Mouse (Mus musculus): ENCODE data around the gene Fyb2.

Gene Fyb2

DNA sequence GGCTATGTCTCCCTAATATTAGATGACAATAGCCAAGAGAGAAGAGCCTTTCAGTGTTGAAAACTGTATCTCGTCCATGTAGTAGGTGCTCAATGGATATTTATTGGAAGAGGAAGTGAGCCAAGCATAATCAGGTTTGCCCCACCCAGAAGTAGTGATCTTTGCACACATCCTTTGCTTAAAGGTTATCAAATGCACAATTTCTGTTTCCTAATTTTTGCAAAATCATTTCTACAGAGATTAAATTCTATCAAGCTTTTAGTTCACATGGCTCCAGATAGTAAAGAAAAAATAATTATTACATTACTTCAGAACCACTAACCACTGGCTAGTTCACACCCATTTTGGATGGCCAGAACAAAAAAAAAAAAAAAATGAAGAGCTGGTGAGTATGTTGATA is 28.6 kb downstream of the Fyb2 start:
- no peak for DNase-seq

DNA sequence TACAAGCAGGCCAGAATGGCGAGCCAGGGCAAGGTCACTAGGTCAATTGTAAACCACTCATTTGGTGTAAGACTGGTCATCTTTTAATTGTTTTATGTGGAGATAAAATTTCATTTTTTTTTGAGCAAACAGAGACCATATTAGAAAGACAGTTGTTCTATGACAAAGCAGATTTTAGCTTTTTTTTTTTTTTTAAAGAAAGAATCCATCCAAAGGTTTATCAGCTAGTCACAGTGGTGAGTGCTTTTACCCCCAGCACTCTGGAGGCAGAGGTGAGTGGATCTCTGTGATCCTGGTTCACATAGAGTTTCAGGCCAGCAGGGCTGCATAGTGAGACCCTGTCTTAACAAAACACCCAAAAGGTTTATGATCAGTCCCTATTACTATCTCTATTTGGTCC is 31.2 kb downstream of the Fyb2 start:
- no peak for DNase-seq

DNA sequence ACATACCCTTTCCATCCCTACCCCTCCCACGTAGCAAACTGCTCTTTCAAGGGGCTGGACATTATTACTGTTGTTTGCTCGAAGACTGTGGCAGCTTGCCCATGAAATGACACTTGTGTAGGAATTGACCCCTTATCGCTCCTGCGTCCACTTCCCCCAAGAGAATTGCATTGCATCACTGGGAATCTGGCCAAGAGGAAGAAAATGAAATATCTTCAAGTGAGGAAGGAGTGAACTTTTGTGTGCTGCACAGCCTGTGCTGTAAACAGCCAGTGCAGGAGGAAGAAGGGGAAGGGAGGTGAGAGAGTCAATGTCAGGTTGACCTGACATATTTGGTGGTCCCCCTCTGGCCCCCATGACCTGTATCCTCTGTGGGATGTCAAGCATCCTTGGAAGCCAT is 35.6 kb downstream of the Fyb2 start:
- DNase-seq: no peak

DNA sequence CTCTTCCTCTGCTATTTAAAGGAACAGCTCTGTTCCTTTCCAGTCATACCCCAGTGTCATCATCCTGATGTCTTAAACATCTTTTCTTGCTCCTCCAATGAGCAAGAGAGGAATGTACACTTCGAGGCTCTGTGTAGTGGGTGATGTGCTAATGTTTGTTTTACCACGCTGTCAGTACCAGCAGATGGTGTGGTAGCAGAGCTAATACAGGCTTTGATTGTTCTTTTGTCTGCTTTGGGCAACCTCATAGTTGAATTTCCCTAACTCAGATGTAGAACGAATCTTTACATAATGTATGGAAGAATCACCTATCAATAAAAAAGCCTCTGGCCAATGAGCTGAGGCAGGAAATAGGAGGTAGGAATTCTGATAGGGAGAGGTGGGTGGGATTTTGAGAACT is 36.0 kb downstream of the Fyb2 start:
- no peak for DNase-seq

DNA sequence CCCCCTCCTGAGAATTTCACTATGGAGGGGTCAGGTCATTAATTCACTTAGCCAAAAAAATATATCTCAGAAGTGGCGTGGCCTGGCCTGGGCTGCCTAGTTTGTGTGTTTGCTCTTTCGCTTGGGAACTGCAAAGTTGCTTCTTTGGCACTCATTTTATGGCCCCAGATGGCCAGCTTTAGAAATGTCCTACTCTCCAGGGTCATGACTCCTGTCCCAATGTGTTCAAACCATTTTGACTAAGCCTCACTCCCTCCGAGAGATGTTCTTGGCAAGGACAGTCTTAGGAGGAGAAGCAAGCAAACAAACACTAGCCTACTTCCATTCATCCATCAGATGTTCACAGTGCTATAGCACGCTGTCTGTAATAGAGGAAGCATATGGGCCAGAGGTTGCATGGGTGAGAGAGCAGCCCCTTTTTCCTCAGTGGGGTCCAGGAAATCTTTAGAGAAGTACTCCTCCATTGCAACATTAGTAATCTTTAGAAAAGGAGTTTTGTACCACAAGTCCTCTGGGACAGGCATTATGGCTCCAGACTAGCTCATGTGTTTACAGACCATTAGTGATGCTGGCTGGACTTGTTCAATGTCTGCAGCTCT is 38.1 kb downstream of the Fyb2 start:
- no peak for DNase-seq

DNA sequence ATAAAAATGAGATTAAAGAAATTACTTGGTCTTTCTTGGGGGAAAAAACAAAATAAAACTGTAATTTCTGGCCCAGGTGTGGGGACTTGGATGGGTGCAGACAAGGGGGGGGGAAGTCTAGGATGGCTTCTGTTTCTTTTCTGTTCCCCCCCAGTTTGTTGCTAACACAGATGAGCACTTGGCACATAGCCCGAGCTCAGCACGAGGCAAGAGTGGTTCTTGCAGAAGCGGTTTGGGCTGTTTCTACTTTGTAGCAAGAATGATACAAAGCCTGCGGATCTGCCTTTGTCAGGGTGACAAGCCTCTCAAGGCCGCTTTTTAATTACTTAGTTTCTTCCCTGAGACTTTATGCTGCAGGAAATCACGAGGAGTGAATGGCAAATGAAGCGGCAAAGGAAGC is 43.4 kb downstream of the Fyb2 start:
- peak; percentile 30 to 41 for DNase-seq

DNA sequence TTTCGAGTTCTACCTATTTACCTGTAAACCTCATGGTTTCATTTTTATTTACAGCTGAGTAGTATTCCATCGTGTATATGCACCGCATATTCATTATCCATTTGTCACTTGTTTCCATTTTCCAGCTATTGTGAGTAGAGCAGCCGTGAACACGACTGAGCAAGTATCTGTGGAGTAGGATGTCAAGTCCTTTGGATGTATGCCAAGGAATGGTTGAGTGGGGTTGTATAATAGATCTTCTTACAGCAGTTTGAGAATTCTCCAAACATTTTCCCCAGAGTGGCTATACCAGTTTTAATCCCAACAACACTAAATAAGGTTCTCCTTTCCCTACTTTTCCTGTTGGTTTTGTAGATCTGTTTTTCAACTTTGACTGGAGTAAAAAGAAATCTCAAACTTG is 48.2 kb downstream of the Fyb2 start:
- DNase-seq: no peak

DNA sequence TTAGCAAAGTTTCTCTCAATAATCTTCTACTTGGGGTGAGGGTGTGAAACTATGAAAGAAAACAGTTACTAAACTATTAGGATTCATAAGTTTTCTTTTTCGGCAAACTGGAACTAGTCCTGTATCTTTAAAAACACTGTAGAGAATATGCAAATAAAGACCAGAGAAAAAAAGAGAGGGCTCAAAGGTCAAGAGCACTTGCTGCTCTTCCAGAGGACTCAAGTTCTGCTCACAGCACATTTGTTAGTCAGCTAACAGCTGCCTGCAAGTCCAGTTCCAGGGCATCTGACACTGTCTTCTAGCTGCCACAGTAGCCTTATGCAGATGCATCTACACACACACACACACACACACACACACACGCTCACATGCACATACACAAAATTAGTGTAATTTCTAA is 59.4 kb downstream of the Fyb2 start:
- DNase-seq: no peak

DNA sequence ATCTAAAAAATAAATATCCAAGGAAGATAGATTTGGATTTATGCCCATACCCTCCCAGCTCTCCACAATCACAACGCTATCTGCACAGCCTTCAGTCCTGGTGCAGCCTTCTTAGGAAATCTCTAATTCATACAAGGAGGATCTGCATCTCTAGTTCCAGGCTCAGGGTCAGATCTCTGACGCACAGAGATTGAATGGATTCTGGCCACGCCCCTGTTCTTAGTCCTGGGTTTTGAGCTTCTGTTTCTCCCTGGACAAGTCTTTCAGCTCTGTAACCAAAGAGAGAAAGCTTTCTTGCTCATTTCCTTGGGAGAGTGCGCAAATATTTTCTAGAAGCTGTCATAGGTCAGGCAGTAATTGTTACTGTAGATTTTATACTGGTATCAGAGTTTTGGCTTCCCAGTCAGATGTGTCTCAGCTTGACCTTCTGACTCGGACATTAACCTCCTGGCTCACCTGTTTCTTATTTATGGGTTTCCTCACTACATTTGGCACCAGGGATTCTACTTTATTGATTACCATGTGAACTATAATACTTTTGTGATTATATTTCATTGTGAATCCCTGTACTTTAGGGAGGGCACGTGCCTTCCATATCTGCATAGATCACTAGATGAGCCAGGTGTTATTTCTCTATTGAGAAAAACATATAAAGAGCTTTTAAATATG is 62.0 kb downstream of the Fyb2 start:
- DNase-seq: no peak

DNA sequence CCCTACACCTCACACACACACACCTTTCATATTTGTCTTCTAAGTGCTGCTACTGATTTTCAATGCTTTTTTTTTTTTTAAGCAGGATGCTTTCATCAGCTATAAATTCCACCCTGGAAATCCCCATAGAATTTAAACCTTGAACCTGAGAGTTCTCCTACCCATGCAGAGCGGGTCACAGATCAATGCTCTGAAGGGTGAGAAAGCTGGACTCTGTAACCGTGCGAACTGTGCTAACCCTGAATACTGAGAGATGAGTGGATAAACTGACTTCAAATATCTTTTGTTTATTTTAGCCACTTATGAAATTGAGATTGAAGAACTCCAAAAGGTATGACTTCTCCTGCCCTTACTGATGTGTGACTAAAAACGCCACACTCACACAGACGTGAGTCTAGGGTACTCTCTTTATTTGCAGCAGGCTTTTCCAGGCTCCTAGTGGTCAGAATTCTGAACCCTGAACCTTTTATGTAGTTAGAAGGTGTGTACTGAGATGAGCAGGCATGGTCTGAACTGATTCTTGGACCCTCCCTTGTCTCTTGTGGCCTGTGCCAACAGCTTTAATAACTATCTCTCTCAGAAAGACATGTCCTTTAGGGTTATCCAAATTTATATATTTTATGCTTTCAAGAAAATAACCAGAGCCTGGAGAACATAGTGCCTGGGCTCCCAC is 72.8 kb downstream of the Fyb2 start:
- DNase-seq: no peak

DNA sequence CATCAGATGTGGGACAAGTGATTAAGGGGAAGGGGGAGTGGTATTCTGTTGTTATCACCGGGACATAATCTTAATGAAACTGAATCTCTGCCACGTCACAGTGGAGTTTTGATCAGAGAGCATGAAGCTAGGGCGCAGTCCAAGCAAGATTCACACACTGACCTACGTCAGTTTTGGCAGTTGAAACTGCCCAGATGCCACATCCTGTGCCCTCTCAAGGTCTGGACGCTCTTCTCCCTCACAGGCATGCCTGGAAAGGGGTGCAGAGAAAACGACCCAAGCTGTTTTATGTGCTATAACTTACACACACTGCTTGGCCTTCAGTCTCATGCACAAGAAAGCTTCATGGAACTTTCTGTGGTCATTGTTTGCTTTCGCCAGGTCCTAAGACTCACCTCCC is 74.4 kb downstream of the Fyb2 start:
- DNase-seq: no peak

DNA sequence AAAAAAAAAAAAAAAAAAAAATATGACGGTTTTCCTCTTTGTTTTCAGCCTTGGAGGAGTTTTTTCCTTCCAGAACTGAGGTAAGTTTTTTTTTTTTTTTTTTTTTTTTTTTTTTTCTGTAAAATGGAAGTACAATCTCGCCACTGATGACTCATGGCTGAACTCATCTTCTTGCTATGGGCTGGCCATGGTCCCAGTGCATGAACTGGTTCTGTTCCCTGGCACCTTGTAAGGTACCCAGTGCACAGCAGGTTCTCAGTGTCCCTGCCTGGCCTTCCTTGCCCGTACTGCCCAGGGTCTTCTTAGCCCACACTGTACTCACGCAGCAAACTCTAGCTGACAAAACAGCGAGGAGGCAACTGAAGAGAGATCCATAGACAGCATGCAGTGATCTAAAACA is 74.8 kb downstream of the Fyb2 start:
- DNase-seq: peak; percentile 42 to 51

DNA sequence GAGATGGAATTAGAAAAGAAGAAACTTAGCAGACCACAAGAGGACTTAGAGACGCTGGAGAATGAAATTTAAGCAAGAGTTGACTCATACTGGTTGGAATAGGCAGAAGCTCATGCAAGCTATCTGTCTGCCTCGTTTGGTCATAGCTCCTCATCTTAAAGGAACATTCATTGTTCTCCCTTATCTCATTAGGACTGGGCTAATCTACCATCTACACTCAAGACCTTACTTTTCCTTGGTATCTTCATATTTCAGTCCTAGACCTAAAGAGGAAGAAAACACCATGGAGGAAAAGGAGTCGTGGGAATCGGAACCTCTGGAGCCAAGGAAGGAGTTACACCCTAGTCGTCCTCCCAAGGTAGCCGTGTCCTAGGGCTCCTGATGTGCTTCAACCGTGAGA is 75.5 kb downstream of the Fyb2 start:
- no peak for DNase-seq

DNA sequence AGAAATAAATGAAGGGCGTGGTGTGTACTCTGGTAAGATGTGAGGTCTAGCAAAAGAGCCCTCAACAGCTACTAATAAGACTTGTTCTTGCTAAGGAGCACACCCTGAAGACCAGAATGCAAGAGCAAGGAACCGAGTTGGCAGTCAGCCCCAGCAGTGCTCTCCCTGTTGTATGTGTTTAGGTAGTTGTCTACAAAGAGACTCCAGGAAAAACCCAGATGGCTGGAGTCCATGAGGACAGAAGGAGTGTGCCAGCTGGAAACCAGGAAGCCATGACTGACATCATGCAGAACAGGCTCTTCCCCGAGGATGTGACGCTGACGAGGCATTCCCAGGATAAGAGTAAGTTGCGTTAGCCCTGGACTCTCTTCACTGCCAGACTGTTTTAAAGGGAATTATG is 76.8 kb downstream of the Fyb2 start:
- peak; percentile 80 for DNase-seq

DNA sequence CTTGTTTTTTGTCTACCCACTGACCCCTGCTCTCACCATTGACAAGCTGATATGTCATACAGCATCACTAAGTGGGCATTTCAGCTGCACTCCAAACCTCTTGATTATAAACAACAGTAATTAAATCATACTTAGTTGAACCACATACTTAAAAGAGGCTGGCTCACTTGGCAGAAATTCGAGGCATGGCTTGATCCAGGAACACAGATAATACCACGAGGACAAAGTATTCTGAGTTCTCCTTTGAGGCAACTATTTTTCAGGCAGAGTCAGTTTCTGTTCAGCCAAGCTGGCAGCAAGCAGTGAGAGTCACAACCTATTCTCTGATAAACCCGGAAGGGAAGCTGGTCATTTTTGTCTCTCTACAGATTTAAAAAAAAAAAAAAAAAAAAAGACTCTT is 77.4 kb downstream of the Fyb2 start:
- DNase-seq: no peak

DNA sequence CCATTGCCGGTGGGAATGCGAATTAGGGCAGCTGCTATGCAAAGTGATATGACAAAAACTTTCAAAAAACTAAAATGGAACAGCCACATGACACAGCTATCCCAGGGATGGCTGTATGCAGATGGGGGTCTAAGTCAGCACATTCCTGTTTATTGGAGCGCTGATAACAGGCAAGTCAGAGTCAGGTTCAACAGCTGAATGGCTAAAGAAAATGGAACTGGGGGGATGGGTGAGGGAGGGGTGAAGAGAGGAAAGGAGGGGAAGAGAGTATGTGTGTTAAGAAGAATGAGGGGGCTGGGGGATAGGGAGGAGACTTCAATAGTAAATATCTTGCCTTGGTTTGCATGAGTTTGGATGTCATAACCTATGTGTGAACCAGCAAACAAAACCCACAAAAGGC is 79.0 kb downstream of the Fyb2 start:
- DNase-seq: no peak

DNA sequence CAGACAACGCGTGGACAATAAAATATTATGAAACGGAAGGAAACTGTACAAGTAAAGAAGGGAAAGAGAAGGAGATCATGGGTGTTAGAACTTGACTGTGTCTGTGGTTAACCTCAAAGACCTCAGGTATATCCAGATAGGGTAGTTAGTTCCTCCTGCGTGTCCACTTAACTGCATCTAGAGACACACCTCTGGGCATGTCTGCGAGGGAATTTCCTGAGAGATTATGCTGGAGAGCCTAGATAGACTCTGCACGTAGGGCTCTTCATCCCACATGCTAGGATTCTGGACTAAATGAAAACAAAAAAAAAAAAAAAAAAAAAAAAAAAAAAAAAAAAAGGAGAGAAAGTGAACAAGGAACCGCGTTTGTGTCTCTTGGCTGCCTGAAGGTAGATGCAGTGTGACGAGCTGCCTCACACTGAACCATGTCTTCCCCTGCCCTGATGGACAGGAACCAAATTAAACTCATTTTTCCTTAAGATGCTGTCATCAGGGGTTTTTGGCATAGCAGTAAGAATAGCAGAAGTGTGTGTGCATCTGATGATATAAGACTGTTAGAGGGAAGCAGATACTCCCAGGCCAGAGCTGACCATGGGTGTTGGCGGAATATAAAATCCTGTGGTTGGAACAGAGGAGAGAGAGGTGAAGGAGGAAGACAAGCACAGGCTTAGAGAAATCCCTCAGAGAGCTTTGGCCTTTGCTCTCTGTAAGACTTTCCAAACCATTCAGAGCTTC is 80.1 kb downstream of the Fyb2 start:
- no peak for DNase-seq

DNA sequence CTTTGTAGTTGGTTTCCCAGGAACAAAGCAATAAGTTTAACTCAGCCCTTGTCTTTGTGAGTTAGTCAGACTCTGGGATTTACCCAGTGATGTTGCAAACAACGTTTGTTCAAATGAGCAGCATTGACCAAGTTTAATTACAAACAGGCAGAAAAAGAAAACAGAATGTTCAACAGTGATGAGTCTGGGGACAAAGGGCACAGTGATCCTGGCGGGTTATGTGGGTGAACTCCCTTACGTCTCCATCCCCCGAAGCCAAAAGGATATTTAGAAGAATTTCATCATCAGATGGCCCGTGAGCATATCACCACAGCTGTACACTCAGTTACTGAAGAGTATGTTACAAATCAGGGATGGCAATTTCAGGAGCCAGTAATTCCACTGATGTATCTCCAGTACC is 86.4 kb downstream of the Fyb2 start:
- DNase-seq: no peak

DNA sequence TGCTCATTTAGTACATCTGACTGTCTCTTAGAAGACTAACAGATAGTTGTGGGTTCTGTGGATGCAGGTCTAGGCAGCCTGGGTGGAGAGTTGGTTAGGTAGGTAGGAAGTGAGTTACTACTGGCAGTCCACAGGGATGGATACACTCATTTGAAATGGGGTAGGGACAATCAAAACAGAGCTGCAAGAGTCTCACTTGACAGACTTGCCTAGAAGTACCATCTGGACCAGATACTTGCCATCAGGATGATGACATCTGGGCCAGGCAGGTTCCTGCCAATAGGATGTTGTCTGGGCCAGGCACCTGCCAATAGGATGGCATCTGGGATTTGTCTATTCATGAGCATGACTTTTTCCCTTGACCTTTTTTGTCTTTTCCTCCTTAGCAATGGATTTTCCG is 88.5 kb downstream of the Fyb2 start:
- DNase-seq: no peak

DNA sequence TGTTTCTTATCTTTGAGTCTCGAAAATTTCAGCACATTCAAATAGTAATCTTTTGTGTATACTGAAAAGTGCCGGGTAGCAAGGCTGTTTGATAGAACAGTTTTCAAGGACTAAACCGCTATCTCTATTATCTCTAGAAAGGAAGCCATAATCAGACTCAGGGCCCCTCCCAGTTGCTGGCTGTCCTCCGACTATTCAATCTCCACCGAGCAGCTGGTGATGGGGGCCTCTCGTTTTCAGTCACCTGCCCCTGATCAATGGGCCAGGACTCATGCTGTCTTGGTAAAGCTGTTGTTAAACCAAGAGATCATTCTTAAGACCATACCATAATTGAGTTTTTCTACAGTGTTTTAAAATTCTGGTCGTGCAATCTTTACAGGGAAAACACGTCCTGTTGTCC is 90.9 kb downstream of the Fyb2 start:
- DNase-seq: no peak

DNA sequence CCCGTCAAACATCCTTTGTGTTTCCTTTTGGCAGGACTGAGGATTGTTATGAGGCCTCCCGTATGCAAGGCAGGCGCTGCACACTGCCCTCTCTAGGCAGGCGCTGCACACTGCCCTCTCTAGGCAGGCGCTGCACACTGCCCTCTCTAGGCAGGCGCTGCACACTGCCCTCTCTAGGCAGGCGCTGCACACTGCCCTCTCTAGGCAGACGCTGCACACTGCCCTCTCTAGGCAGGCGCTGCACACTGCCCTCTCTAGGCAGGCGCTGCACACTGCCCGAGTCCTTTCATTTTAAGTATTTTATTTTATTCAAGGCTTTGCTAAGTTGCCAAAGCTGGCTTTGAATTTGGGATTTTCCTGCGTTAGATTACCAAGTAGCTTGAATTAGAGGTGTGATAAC is 91.4 kb downstream of the Fyb2 start:
- peak in 1 of 2 experiments; percentile 14 for DNase-seq

DNA sequence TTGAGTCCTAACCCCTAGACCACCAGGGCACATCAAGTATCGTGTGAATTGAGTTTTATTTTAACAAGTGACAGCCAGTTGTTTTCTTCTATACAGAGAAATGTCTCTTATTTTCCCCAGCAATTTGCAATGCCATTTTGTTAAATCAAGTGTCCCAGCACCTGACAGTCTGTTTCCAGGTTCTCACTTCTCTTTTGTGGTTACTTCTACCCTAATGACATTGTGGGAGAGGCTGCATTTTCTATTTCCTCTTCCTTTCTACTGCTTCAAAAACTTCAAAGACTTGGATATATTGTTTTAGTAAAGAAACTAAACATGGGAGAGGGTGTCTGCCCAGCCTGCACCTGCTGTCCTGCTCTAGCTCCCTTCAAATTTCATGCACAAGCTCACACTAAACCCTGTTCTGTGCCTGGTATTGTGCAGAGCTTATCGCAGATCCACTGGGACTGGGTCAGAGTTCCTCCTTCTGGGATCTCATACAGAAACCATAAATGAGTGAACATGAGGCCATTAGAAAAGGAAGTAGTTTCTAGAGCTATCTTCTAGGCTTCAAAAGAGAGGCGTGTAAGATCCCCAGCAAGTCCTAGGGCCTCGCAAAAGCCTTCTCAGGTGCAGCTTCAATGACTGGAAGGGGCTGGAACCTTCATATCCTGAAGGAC is 94.2 kb downstream of the Fyb2 start:
- DNase-seq: no peak

DNA sequence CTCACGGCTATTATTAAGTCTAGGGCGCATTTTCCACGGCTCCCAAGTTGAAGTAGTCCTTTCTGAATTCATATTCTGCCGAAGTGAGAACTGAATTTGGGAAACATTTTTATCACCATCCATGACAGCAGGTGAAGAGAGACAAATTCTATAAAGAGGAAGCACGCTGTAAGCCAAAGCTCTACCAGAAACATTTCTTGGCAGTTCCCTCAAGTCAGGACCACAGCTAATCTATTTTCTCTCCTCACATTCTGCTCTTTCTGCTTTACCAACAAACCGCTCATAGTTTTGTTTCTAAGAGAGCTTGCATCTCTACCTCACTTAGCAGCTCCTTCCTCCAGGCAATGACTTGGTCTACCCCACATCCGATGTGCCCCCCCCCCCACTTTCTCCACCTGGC is 100.5 kb downstream of the Fyb2 start:
- DNase-seq: no peak
